Mouse (Mus musculus) liver, embryonic 15.5 days (tissue): Measurements from ENCODE around the gene Add3. TPM values are rescaled to one million over a fixed set of nuclear protein-coding genes. Genes with fewer than 3 reads are reported as not detected.

ENCODE experiments used
- ATAC-seq: fragments of 200-750 bp; cut with Nextera tagmentation; 2 replicates; pipeline ENCODE4 v1.8.0; 2017; ENCODE audit warnings: moderate number of reproducible peaks, mild to moderate bottlenecking, moderate library complexity; ENCODE audit not compliant: insufficient read depth
- H3K27ac ChIP-seq: fragments of 300-500 bp; sonication (generic); replicated peaks from 2 replicates; pipeline ENCODE4 v1.5.1; 2015; ENCODE audit warnings: mild to moderate bottlenecking, inconsistent platforms
- H3K27me3 ChIP-seq: fragments of 300-500 bp; sonication (generic); 2 replicates; pipeline ENCODE4 v1.6.1; 2015; ENCODE audit warnings: mild to moderate bottlenecking, inconsistent platforms
- H3K36me3 ChIP-seq: fragments of 300-500 bp; sonication (generic); replicated peaks from 2 replicates; pipeline ENCODE4 v1.6.1; 2015; ENCODE audit warnings: moderate library complexity, mild to moderate bottlenecking, inconsistent platforms
- H3K4me1 ChIP-seq: fragments of 300-500 bp; sonication (generic); replicated peaks from 2 replicates; pipeline ENCODE4 v1.6.1; 2015; ENCODE audit warnings: inconsistent platforms
- H3K4me2 ChIP-seq: fragments of 300-500 bp; sonication (generic); 2 replicates; pipeline ENCODE4 v1.6.1; 2015; ENCODE audit warnings: moderate library complexity, mild to moderate bottlenecking, inconsistent platforms
- H3K4me3 ChIP-seq: fragments of 300-500 bp; sonication (generic); replicated peaks from 2 replicates; pipeline ENCODE4 v1.5.1; 2015; ENCODE audit warnings: mild to moderate bottlenecking, inconsistent platforms
- H3K9ac ChIP-seq: fragments of 300-500 bp; sonication (generic); 2 replicates; pipeline ENCODE4 v1.6.1; 2015; ENCODE audit warnings: moderate library complexity, mild to moderate bottlenecking, inconsistent platforms
- H3K9me3 ChIP-seq: fragments of 300-500 bp; sonication (generic); replicated peaks from 2 replicates; pipeline ENCODE4 v1.6.1; 2016; ENCODE audit warnings: inconsistent platforms
- WGBS: fragments of 180-500 bp; shearing (Covaris S2); methylation state at CpG from one replicate; pipeline ENCODE4 v1.1.7; 2015; ENCODE audit warnings: mixed read lengths; ENCODE audit not compliant: insufficient replicate concordance; 5-methylcytosine and 5-hydroxymethylcytosine counted together
- polyA plus RNA-seq: library from polyadenylated mRNA; unstranded; fragments of >200 nt; fragmentation: Nextera tagmentation; extraction: Ambion mirVana; gene quantifications from 2 replicates; pipeline ENCODE4 v1.2.1, GENCODE M21; 2015

Add3 gene
- polyA plus RNA-seq, 1 experiment from 2014 or later: 26.2 TPM

DNA sequence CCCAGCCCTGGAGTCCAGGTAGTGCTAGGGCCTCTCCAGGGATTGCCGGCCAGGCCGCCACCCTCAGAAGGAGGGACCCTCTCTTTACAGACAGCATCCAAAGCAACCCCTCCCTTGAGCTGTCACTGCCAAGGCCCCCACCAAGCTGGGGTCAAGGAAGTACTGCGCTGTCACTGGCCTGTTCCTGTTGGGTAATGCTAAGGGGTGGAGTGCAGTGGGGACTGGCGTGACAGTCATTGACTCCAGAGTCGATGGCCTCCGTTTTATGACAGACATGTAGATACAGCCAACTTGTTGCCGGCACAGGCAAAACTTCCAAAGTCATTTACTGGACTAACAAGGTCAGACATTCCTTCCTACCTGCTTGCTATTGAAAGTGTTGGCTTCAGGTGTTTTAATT is 110.8 kb downstream of the Add3 start:
- ATAC-seq: no peak
- H3K27ac ChIP-seq: peak overlapping the region; percentile 73

DNA sequence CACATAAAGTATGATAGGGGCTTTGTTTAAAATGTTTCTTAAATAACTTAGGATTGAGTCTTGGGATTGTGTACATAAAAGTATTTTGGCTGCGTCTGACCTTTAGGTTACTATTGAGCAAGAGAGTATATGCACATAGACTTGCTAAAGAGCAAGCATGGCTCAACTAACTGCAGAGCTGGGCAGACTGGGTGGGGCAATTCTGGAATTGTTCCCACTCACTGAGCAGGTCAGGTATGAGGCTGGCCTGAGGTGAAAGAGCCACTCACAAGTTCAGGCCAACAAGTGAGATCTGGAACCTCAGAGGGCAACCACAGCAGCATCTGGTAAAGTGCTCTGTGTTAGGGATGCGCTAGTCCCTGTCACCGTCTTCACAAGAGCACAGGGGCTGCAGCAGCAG is 111.4 kb downstream of the Add3 start:
- H3K4me3 ChIP-seq: no peak overlapping the region
- 0 out of 2 replicates have a peak overlapping the region, but pooled peaks have one; percentile 13 for H3K9ac ChIP-seq
- peak overlapping the region; percentile 73 for H3K27ac ChIP-seq
- no peaks in the 10 kb centered on the region for H3K27me3 ChIP-seq
- 0 out of 2 replicates have a peak overlapping the region, but pooled peaks have one; percentile 1 for H3K4me2 ChIP-seq
- WGBS: 82% methylated on average over 3 of the region's 3 CpGs
- peaks cover 76% of the 10 kb centered on the region for H3K4me1 ChIP-seq
- no peaks in the 10 kb centered on the region for H3K9me3 ChIP-seq
- ATAC-seq: no peak
- peaks cover 14% of the 10 kb centered on the region for H3K36me3 ChIP-seq

More for the DNA sequence above, 110.8 kb downstream of the Add3 start:
- 0 out of 2 replicates have a peak overlapping the region, but pooled peaks have one; percentile 1 for H3K4me2 ChIP-seq
- no peaks in the 10 kb centered on the region for H3K9me3 ChIP-seq
- 66% methylated on average over 7 of the region's 7 CpGs for WGBS
- no peak overlapping the region for H3K9ac ChIP-seq
- H3K36me3 ChIP-seq: peaks cover 16% of the 10 kb centered on the region
- H3K27me3 ChIP-seq: no peaks in the 10 kb centered on the region
- no peak overlapping the region for H3K4me3 ChIP-seq
- H3K4me1 ChIP-seq: peaks cover 70% of the 10 kb centered on the region

DNA sequence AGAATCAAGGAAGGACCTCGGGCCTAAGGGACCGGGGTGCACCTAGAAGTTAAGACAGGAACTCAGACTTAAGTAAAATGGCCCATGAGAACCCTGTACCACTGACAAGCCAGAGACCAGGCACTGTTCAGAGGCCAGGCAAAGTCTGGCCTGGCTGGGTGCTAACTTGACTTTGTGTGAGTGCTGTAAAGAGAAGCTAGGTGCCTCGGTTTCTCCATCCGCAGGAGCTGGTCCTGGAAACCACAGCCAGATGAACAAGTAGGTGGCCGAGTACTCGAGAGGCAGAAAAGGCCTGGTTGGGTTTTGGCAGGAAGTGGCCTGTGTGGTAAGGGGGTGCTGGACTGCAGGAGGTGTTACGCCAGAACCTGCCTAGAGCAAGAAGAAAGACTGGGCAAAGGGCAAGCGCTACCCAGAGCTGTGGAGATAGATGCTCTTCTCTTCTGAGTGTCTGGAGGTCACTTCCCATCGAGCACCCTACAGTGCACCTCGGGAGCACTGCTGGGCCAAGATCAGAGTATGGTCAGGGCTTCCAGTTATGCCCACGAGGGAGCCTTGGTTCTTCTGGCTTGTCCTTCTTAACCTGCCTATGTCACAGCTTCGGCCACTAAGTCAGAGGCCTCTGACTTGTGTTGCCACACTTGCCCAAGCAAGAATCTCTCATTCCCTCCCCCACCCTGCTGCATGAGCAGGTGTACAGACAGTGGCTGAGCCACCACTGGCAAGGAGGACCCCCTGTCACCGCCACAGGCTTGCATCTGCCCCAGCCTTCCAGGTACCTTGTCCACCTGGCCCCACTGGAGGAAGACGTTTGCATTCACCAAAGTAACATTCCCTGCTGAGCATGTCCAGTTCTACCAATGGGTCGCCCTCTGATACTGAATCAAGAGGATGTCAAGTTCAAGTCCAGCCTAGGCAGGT is 112.1 kb downstream of the Add3 start:
- no peak for ATAC-seq
- Histone ChIP-seq H3K4me1 (peaks cover 78% of the 10 kb centered on the region), H3K4me2 (0 out of 2 replicates have a peak overlapping the region, but pooled peaks have one; percentile 1), H3K27me3 (no peaks in the 10 kb centered on the region), H3K27ac (peak overlapping the region; percentile 73), H3K9me3 (no peaks in the 10 kb centered on the region), H3K4me3 (no peak overlapping the region), H3K9ac (no peak overlapping the region), H3K36me3 (peaks cover 14% of the 10 kb centered on the region)
- WGBS: 65% methylated on average over 15 of the region's 15 CpGs

DNA sequence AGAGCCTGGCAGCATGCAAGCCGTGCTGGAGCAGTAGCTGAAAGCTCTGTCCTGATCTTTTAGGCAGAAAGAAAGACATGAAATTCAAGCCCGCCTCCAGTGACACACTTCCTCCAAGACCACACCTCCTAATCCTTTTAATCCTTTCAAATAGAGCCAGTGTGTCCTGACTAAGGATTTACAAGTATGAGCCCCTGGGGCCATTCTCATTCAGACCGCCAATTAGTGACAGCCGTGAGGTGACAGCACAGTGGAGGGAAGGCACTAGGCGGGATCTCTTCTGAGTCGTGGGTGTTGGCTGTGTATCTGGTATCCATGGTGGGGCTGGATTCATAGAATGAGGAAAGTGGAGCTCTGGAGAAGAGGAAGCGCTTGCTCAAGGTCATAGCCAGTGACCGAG is 116.1 kb downstream of the Add3 start:
- 79% methylated on average over 8 of the region's 8 CpGs for WGBS
- Histone ChIP-seq H3K27me3 (peaks cover 11% of the 10 kb centered on the region; the same call in 1 of the 2 replicates), H3K9me3 (no peaks in the 10 kb centered on the region), H3K9ac (peak overlapping the region; percentile 64), H3K4me1 (peaks cover 97% of the 10 kb centered on the region), H3K27ac (peak overlapping the region; percentile 99), H3K4me3 (peak overlapping the region; percentile 42), H3K36me3 (no peaks in the 10 kb centered on the region), H3K4me2 (peak overlapping the region; percentile 79)
- peak; percentile 18 for ATAC-seq

DNA sequence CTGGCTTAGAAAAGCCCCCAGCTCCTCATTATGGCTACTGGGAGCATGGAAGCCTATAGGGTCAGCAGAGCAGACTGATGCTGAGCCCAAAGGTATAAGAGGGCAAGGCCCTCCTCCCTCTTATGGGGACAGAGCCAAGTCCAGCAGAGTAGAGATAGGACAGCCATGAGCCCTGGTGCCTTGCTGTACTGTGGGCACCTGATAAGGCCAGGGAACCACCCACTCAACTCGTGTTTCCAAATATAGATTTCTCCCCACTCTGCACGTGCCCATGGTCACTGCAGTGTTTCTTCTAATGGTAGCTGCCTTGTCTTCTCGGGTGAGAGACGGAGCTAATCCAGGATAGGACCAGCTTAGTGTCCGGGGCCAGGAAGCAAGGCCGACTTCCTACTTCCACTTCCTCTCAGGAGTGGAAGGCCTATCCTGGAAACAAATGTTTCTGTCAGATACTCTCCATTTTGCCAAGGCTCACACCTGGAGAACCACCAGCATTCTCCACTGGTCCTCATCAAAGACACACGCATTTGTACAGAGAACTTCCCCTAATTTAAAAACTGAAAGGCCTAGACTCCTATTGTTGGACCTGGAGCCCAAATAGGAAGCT is 116.8 kb downstream of the Add3 start:
- Histone ChIP-seq H3K9me3 (no peaks in the 10 kb centered on the region), H3K4me3 (peak overlapping the region; percentile 42), H3K27ac (peak overlapping the region; percentile 99), H3K36me3 (no peaks in the 10 kb centered on the region), H3K9ac (peak overlapping the region; percentile 64), H3K4me2 (peak overlapping the region; percentile 79), H3K27me3 (peaks cover 16% of the 10 kb centered on the region), H3K4me1 (peaks cover 93% of the 10 kb centered on the region)
- ATAC-seq: peak; percentile 86
- 23% methylated on average over 7 of the region's 7 CpGs for WGBS

DNA sequence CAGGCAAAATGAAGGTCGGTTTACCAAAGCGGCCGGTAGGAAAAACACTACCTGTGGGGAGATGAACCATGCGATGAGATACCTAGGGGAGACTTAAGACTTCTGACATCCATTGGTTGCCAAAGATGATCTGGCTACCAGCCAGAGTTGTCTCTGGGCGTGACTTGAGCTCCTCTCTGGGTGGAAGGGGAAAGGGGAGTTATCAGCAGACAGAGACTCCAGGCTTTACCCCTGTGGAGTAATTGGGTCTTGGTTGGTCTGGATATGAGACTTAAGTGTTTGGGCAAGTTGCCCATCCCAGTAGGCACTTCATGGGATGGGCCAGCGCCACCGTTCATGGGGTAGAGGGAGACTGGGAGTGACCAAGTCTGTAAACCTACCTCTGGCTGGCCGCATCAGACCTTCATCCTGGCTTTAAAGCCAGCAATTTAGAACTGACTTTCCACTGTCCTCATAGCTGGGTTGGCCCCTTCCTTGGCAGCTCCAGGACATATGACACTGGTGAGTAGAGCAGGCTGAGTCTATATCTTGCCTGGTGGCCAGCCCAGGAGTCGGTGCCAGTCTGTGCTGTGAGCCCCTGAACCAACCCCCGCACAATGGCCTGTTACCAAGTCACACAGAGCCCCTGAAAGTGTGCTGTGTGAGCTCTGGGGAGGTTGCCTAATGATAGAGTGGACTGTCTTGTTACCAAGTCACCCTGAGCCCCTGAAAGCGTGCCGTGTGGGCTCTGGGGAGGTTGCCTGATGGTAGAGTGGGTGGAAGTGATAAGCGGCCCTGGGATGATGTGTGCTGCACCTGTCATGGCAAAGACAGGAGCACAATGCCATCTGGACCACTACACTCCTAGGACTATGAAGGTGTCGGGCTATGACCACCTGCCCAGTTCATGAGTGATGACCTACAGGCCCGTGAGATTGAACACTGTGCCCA is 117.7 kb downstream of the Add3 start:
- Histone ChIP-seq H3K36me3 (no peaks in the 10 kb centered on the region), H3K4me1 (peaks cover 91% of the 10 kb centered on the region), H3K4me2 (peak overlapping the region; percentile 79), H3K27me3 (peaks cover 24% of the 10 kb centered on the region), H3K27ac (peak overlapping the region; percentile 99), H3K9me3 (no peaks in the 10 kb centered on the region), H3K9ac (peak overlapping the region; percentile 64), H3K4me3 (peak overlapping the region; percentile 42)
- peak; percentile 81 for ATAC-seq
- WGBS: 41% methylated on average over 15 of the region's 15 CpGs

DNA sequence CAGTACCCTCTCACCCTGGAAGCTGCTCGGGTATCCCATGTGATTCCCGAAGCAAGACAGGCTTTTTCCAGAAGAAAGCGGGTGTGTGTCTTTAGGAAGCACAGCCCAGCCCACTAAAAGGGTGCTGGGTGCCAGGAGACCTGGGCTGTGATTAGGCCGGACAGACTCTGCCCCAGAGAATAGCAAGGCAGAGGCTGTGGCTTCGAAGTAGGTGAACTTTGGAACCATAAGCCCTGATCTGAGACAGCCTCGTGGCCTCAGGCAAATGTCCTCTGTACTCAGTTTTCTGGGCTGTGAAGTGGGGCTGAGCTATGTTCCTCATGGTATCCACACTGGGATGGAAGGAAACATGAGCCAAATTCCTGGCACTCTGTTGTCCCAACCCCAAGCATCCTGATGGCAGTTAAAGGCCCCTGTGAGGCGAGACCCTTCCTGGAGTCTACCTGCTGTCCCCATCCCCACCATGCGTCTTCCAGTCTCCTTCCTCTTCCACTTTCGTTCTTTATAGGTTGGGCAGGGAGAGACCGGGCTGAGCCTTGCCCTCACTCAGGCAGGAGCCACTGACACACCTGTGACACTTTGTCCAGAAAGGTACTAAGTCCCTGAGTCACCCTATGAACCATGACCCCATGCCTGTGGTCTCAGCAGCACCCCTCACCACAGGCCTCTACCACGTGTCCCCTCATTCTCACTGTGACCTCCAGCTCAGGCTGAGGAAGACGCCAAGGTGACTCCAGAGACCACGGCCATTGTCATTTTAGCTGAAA is 118.7 kb downstream of the Add3 start:
- peak overlapping the region; percentile 64 for H3K9ac ChIP-seq
- no peak for ATAC-seq
- H3K27me3 ChIP-seq: peaks cover 34% of the 10 kb centered on the region
- no peaks in the 10 kb centered on the region for H3K9me3 ChIP-seq
- 66% methylated on average over 13 of the region's 13 CpGs for WGBS
- peaks cover 89% of the 10 kb centered on the region for H3K4me1 ChIP-seq
- peak overlapping the region; percentile 42 for H3K4me3 ChIP-seq
- H3K36me3 ChIP-seq: no peaks in the 10 kb centered on the region
- peak overlapping the region; percentile 99 for H3K27ac ChIP-seq
- H3K4me2 ChIP-seq: peak overlapping the region; percentile 79

DNA sequence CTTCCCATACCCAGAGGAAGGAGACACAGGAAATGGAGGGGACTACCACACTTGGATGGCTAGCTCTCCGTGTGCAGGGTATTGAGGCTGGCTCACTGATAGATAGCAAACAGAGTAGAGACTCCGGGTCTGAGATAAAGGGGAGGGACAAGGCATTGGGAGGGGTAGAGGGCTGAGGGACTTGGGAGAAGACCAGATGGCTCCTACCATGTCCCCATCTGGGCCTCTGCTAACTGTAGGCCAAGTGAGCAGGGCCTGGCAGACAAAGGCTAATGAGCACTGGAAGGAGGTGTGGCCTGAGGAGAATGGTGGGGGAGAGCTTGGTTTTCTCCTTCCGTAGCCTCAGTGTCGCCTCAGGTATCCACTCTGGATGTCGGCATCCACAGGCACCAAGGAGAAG is 119.3 kb downstream of the Add3 start:
- Histone ChIP-seq H3K9me3 (no peaks in the 10 kb centered on the region), H3K9ac (peak overlapping the region; percentile 64), H3K4me3 (peak overlapping the region; percentile 42), H3K4me2 (peak overlapping the region; percentile 79), H3K36me3 (no peaks in the 10 kb centered on the region), H3K27me3 (peaks cover 40% of the 10 kb centered on the region), H3K4me1 (peaks cover 88% of the 10 kb centered on the region), H3K27ac (peak overlapping the region; percentile 99)
- ATAC-seq: peak; percentile 6; the same call in 1 of the 2 replicates
- 40% methylated on average over 5 of the region's 5 CpGs for WGBS

DNA sequence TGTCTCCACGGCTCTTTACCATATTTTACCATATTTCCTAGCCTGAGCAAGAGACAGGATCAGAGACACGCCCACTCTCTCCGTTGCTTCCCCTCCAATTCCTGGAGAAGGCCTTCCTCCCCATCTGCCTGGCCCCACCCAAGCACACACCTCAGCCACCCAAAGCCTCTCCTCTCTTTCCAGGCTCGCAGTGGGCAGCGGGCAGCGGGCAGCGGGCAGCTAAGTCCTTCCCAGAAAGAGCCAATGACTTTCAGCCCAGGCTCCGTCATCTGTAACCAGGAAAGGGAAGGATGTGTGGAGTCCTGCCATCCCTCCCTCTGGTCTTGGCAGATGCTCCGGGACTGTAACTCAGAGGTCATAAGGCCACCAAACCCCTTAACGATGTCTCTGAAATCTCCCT is 120.0 kb downstream of the Add3 start:
- H3K9ac ChIP-seq: peak overlapping the region; percentile 64; the same call in 1 of the 2 replicates

DNA sequence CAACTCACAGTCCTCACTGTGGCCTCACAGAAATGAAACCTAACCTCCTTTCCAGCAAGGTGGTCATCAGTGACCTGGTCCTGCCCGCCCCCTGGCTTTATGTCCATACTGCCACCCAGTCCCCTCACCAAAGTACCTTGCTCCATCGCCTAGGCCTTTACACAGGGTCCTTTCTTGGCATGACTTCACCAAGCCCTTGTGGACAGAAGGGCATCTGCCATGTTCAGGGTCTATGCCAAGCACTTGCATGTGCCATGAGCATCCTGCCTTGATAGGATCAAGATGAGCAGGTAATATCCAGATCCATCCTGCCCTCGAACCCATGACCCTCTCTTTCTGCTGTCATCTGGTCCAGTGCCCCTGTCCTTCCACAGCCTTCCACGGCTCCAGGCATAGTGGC is 120.6 kb downstream of the Add3 start:
- no peaks in the 10 kb centered on the region for H3K9me3 ChIP-seq
- H3K4me1 ChIP-seq: peaks cover 76% of the 10 kb centered on the region
- peaks cover 52% of the 10 kb centered on the region for H3K27me3 ChIP-seq
- no peak overlapping the region for H3K4me2 ChIP-seq
- no peak overlapping the region for H3K4me3 ChIP-seq
- ATAC-seq: no peak
- no peaks in the 10 kb centered on the region for H3K36me3 ChIP-seq
- 80% methylated on average over 4 of the region's 4 CpGs for WGBS
- peak overlapping the region; percentile 99 for H3K27ac ChIP-seq
- no peak overlapping the region for H3K9ac ChIP-seq

More for the DNA sequence above, 120.0 kb downstream of the Add3 start:
- Histone ChIP-seq H3K4me2 (peak overlapping the region; percentile 79), H3K27me3 (peaks cover 46% of the 10 kb centered on the region), H3K4me3 (no peak overlapping the region), H3K36me3 (no peaks in the 10 kb centered on the region), H3K27ac (peak overlapping the region; percentile 99), H3K9me3 (no peaks in the 10 kb centered on the region), H3K4me1 (peaks cover 82% of the 10 kb centered on the region)
- ATAC-seq: no peak
- 76% methylated on average over 10 of the region's 10 CpGs for WGBS
